Mouse (Mus musculus) stomach, embryonic 16.5 days (tissue): ENCODE measurements at regions not wholly inside any gene's neighbourhood (a gene's known extent, or its start where the extent isn't known, plus 50 kb on each side); places are given as distances from the start of the nearest gene placed in this dataset.
"Not testable (repeated sequence)": the region's sequence is repeated elsewhere in the genome, so short reads cannot be mapped to it uniquely, and the experiment has no call there.

Source experiments
- ATAC-seq: fragments of 200-750 bp; cut with Nextera tagmentation; 2 replicates; pipeline ENCODE4 v1.8.0; 2017; ENCODE audit warnings: moderate number of reproducible peaks, moderate TSS enrichment; ENCODE audit not compliant: insufficient read depth, low FRiP score
- H3K27ac ChIP-seq: fragments of 300-500 bp; sonication (generic); 2 replicates; pipeline ENCODE4 v1.5.1; 2014; ENCODE audit warnings: low read length
- H3K27me3 ChIP-seq: fragments of 300-500 bp; sonication (generic); 2 replicates; pipeline ENCODE4 v1.6.1; 2014; ENCODE audit warnings: low read length, control low read depth, mixed read lengths; ENCODE audit not compliant: control insufficient read depth, insufficient read depth
- H3K36me3 ChIP-seq: fragments of 300-500 bp; sonication (generic); 2 replicates; pipeline ENCODE4 v1.6.1; 2014; ENCODE audit warnings: low read length; ENCODE audit not compliant: control insufficient read depth, insufficient read depth
- H3K4me1 ChIP-seq: fragments of 300-500 bp; sonication (generic); 2 replicates; pipeline ENCODE4 v1.6.1; 2014; ENCODE audit warnings: low read length, control low read depth, mixed read lengths; ENCODE audit not compliant: control insufficient read depth, insufficient read depth
- H3K4me2 ChIP-seq: fragments of 300-500 bp; sonication (generic); 2 replicates; pipeline ENCODE4 v1.6.1; 2014; ENCODE audit warnings: low read depth, low read length, mixed read lengths
- H3K4me3 ChIP-seq: fragments of 300-500 bp; sonication (generic); replicated peaks from 2 replicates; pipeline ENCODE4 v1.5.1; 2014; ENCODE audit warnings: mild to moderate bottlenecking, low read length
- H3K9ac ChIP-seq: fragments of 300-500 bp; sonication (generic); 2 replicates; pipeline ENCODE4 v1.6.1; 2014; ENCODE audit warnings: low read length
- H3K9me3 ChIP-seq: fragments of 300-500 bp; sonication (generic); replicated peaks from 2 replicates; pipeline ENCODE4 v1.6.1; 2016; ENCODE audit warnings: low read length, control low read depth; ENCODE audit not compliant: control insufficient read depth
- WGBS: fragments of 180-500 bp; shearing (Covaris S2); extraction: QIAGEN DNeasy Blood & Tissue Kit; methylation state at CpG from one replicate; pipeline ENCODE4 v1.1.7; 2014; 5-methylcytosine and 5-hydroxymethylcytosine counted together

GRCm38 (mm10) chr8:31720021-31720420 lies 1708.5 kb upstream of the 5930422O12Rik start:
- Histone ChIP-seq H3K9ac (no peak overlapping the region), H3K9me3 (no peaks in the 10 kb centered on the region), H3K36me3 (no peaks in the 10 kb centered on the region), H3K4me1 (0 out of 2 replicates have a peak, but pooled peaks cover 4% of the 10 kb centered on the region), H3K27ac (no peak overlapping the region), H3K4me2 (no peak overlapping the region), H3K27me3 (no peaks in the 10 kb centered on the region), H3K4me3 (no peak overlapping the region)
- no peak for ATAC-seq
- 40% methylated on average over 3 of the region's 3 CpGs for WGBS

GRCm38 (mm10) chr8:31720585-31720984 lies 1707.9 kb upstream of the 5930422O12Rik start:
- Histone ChIP-seq H3K4me1 (0 out of 2 replicates have a peak, but pooled peaks cover 4% of the 10 kb centered on the region), H3K9me3 (no peaks in the 10 kb centered on the region), H3K36me3 (no peaks in the 10 kb centered on the region), H3K9ac (no peak overlapping the region), H3K4me2 (no peak overlapping the region), H3K27ac (no peak overlapping the region), H3K4me3 (no peak overlapping the region), H3K27me3 (no peaks in the 10 kb centered on the region)
- ATAC-seq: no peak
- WGBS: 40% methylated on average over 3 of the region's 3 CpGs

GRCm38 (mm10) chr8:31725430-31725829 lies 1703.1 kb upstream of the 5930422O12Rik start:
- Histone ChIP-seq H3K9me3 (no peaks in the 10 kb centered on the region; the same call in 1 of the 2 replicates), H3K4me2 (no peak overlapping the region), H3K4me3 (no peak overlapping the region), H3K27me3 (no peaks in the 10 kb centered on the region), H3K36me3 (no peaks in the 10 kb centered on the region), H3K4me1 (0 out of 2 replicates have a peak, but pooled peaks cover 2% of the 10 kb centered on the region), H3K9ac (no peak overlapping the region), H3K27ac (no peak overlapping the region)
- ATAC-seq: no peak
- WGBS: 38% methylated on average over 3 of the region's 3 CpGs

- Histone ChIP-seq H3K4me1 (no peaks in the 10 kb centered on the region), H3K4me2 (no peak overlapping the region), H3K27ac (no peak overlapping the region), H3K4me3 (no peak overlapping the region), H3K9ac (no peak overlapping the region), H3K27me3 (no peaks in the 10 kb centered on the region), H3K9me3 (no peaks in the 10 kb centered on the region), H3K36me3 (no peaks in the 10 kb centered on the region)
- no peak for ATAC-seq
- WGBS: 73% methylated on average over 2 of the region's 2 CpGs
Observed at GRCm38 (mm10) chr8:31735610-31736009, 1692.9 kb upstream of the 5930422O12Rik start.

- H3K9ac ChIP-seq, H3K27ac ChIP-seq, ATAC-seq, H3K9me3 ChIP-seq, H3K27me3 ChIP-seq, H3K4me3 ChIP-seq, H3K36me3 ChIP-seq, H3K4me2 ChIP-seq, H3K4me1 ChIP-seq: not testable (repeated sequence)
- WGBS: 56% methylated on average over 6 of the region's 6 CpGs
Observed at GRCm38 (mm10) chr8:31737314-31737713, 1691.2 kb upstream of the 5930422O12Rik start.

GRCm38 (mm10) chr8:31746855-31747254 lies 1681.7 kb upstream of the 5930422O12Rik start:
- no peak for ATAC-seq
- Histone ChIP-seq H3K27me3 (no peaks in the 10 kb centered on the region), H3K27ac (no peak overlapping the region), H3K4me2 (no peak overlapping the region), H3K9ac (no peak overlapping the region), H3K36me3 (no peaks in the 10 kb centered on the region), H3K4me3 (no peak overlapping the region), H3K4me1 (no peaks in the 10 kb centered on the region), H3K9me3 (no peaks in the 10 kb centered on the region)

GRCm38 (mm10) chr8:31749974-31750373 lies 1678.5 kb upstream of the 5930422O12Rik start:
- no peaks in the 10 kb centered on the region for H3K36me3 ChIP-seq
- no peaks in the 10 kb centered on the region for H3K4me1 ChIP-seq
- no peaks in the 10 kb centered on the region for H3K27me3 ChIP-seq
- H3K4me3 ChIP-seq: no peak overlapping the region
- no peak overlapping the region for H3K27ac ChIP-seq
- no peaks in the 10 kb centered on the region for H3K9me3 ChIP-seq
- H3K9ac ChIP-seq: no peak overlapping the region
- ATAC-seq: peak; percentile 40; the same call in 1 of the 2 replicates
- no peak overlapping the region for H3K4me2 ChIP-seq
- WGBS: 34% methylated on average over 2 of the region's 2 CpGs

GRCm38 (mm10) chr8:31750482-31751126 lies 1677.9 kb upstream of the 5930422O12Rik start:
- no peak overlapping the region for H3K27ac ChIP-seq
- no peak overlapping the region for H3K9ac ChIP-seq
- no peak for ATAC-seq
- no peaks in the 10 kb centered on the region for H3K27me3 ChIP-seq
- H3K36me3 ChIP-seq: no peaks in the 10 kb centered on the region
- H3K4me2 ChIP-seq: no peak overlapping the region
- H3K9me3 ChIP-seq: no peaks in the 10 kb centered on the region
- no peak overlapping the region for H3K4me3 ChIP-seq
- 72% methylated on average over 3 of the region's 3 CpGs for WGBS
- H3K4me1 ChIP-seq: no peaks in the 10 kb centered on the region

GRCm38 (mm10) chr8:31755737-31756136 lies 1672.8 kb upstream of the 5930422O12Rik start:
- H3K27ac ChIP-seq: no peak overlapping the region
- H3K4me2 ChIP-seq: no peak overlapping the region
- H3K9ac ChIP-seq: no peak overlapping the region
- ATAC-seq: no peak
- H3K36me3 ChIP-seq: no peaks in the 10 kb centered on the region
- WGBS: 55% methylated on average over 3 of the region's 3 CpGs
- no peak overlapping the region for H3K4me3 ChIP-seq
- no peaks in the 10 kb centered on the region for H3K4me1 ChIP-seq
- H3K27me3 ChIP-seq: no peaks in the 10 kb centered on the region
- H3K9me3 ChIP-seq: no peaks in the 10 kb centered on the region
